Mouse (Mus musculus): ENCODE data around the gene Cyth1. TPM values are rescaled to one million over a fixed set of nuclear protein-coding genes. Genes with fewer than 3 reads are reported as not detected.
A peak's percentile ranks its signal among the peaks of the same experiment; 100 is the strongest.

The Cyth1 gene
- total and polyA plus RNA-seq, 3 experiments: 49.7 to 108 (median 79.7) TPM

GRCm38 (mm10) chr11:118256371-118256770 is 8.0 kb upstream of the Cyth1 start:
- H3K9ac ChIP-seq (ENCODE audit: insufficient read depth, low read depth): no peak overlapping the region
- no peak overlapping the region for H3K27ac ChIP-seq (ENCODE audit: insufficient read depth, low read depth)
- H3K9me3 ChIP-seq (replicated peaks; ENCODE audit: low read length): no peaks in the 10 kb centered on the region
- dilution Hi-C loops (cut with MboI; ENCODE audit: extremely low pct_ligation_motif_present, extremely low pct_unique_long_range_greater_than_20kb, low sequenced_read_pairs) (no loop called here), in situ Hi-C loops (cut with MboI; ENCODE audit: low pct_ligation_motif_present, low pct_unique_long_range_greater_than_20kb, low sequenced_read_pairs) (no loop called here)
- H3K4me3 ChIP-seq (replicated peaks in 1 of 3; ENCODE audit: low read depth in 2 of 3, low read length in 2 of 3, poor library complexity in 1 of 3): no peak overlapping the region
- no peak for TF ChIP-seq GABPA (IDR thresholded peaks at IDR 0.05; ENCODE audit: insufficient replicate concordance, low read depth, low read length)
- no peak overlapping the region for H3K4me2 ChIP-seq (ENCODE audit: insufficient read depth, low read depth, poor library complexity, severe bottlenecking)
- H3K27me3 ChIP-seq (replicated peaks): no peaks in the 10 kb centered on the region
- no peak for DNase-seq (ENCODE audit: extremely low read depth)
- H3K36me3 ChIP-seq (replicated peaks in 1 of 2; ENCODE audit: control insufficient read depth in 1 of 2, insufficient read depth in 1 of 2, low read length in 1 of 2): peaks cover 50 to 65% of the 10 kb centered on the region in 2 experiments
- peaks cover 16 to 51% of the 10 kb centered on the region in 2 experiments for H3K4me1 ChIP-seq (ENCODE audit: control insufficient read depth in 1 of 2, insufficient read depth in 2 of 2)
- H3K79me2 ChIP-seq (replicated peaks; ENCODE audit: control insufficient read depth, extremely low read depth, insufficient read depth, poor library complexity, severe bottlenecking): no peaks in the 10 kb centered on the region

DNA sequence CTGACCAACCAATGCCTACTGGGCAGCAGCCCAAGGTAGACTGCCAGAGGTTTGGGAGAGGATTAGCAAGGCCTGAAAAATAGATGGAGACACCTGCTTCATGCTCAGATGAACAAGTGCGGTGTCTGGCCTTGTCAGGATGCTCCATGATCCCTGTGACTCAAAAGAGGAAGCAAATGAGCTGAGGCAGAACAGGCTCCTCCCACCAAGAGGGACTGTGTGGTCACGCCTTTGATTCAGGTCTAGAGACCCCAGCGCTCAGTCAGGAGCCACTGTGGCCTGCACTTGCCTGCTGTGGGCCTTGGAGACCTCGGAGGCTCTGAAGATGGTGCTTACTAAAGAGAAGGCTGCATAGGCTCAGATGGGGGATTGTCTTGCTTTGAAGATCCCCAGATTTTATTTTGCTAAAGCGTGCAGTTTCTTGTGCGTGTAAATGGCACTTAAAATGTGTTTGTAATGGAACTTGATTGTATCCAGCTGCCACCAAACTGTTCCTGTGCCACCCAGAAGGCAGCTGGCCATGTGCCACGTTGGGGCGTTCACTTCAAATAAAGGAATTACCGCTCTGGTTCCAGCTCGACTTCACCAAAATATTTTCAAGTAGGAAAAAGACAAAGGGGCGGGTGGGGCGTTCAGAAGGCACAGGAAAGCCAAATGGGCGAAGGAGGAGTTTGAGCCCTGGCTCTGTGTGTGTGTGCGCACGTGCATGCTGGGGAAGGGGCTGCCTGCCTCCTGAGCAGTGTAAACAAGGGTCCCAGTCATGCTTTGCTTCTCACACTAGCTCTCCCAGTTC is 6.0 kb upstream of the Cyth1 start:
- peak; percentile 87 for DNase-seq (ENCODE audit: extremely low read depth)
- dilution Hi-C loops (cut with MboI; ENCODE audit: extremely low pct_ligation_motif_present, extremely low pct_unique_long_range_greater_than_20kb, low sequenced_read_pairs) (no loop called here), in situ Hi-C loops (cut with MboI; ENCODE audit: low pct_ligation_motif_present, low pct_unique_long_range_greater_than_20kb, low sequenced_read_pairs) (no loop called here)
- TF ChIP-seq IRF4 (IDR thresholded peaks at IDR 0.05; ENCODE audit: low read depth, low read length) (peak; percentile 67), CHD2 (IDR thresholded peaks at IDR 0.05; ENCODE audit: low read length) (no peak), E2F4 (IDR thresholded peaks at IDR 0.05; ENCODE audit: insufficient replicate concordance, low read depth, low read length) (no peak), TCF12 (IDR thresholded peaks at IDR 0.05; ENCODE audit: low read depth, low read length) (peak; percentile 18; the same call in 1 of the 2 replicates), CTCF (conservative IDR thresholded peaks at IDR 0.05 in 1 of 2, IDR thresholded peaks at IDR 0.05 in 1 of 2; ENCODE audit: low read depth in 2 of 2, low read length in 2 of 2) (no peak), MYC (IDR thresholded peaks at IDR 0.05; ENCODE audit: low read depth, low read length) (0 out of 2 replicates have a peak, but pooled peaks have one; percentile 14), NELFE (IDR thresholded peaks at IDR 0.05; ENCODE audit: low read depth, low read length) (no peak), POLR2A (IDR thresholded peaks at IDR 0.05; ENCODE audit: low read depth, low read length) (no peak), USF1 (IDR thresholded peaks at IDR 0.05; ENCODE audit: low read depth, low read length) (no peak), ZNF384 (IDR thresholded peaks at IDR 0.05; ENCODE audit: low read depth, low read length) (no peak), MAZ (IDR thresholded peaks at IDR 0.05; ENCODE audit: low read depth, low read length) (no peak), GABPA (IDR thresholded peaks at IDR 0.05; ENCODE audit: insufficient replicate concordance, low read depth, low read length) (no peak), PAX5 (IDR thresholded peaks at IDR 0.05; ENCODE audit: low read length) (no peak), POLR2AphosphoS2 (IDR thresholded peaks at IDR 0.05; ENCODE audit: low read depth, low read length) (no peak; the same call in 1 of the 2 replicates), ZMIZ1 (IDR thresholded peaks at IDR 0.05; ENCODE audit: low read depth, low read length) (no peak), TBP (conservative IDR thresholded peaks at IDR 0.05; ENCODE audit: low read depth, low read length) (no peak), MEF2A (IDR thresholded peaks at IDR 0.05; ENCODE audit: borderline replicate concordance, low read depth, low read length) (0 out of 2 replicates have a peak, but pooled peaks have one; percentile 34), SMC3 (IDR thresholded peaks at IDR 0.05; ENCODE audit: low read depth, low read length) (no peak), ZKSCAN1 (IDR thresholded peaks at IDR 0.05; ENCODE audit: borderline replicate concordance, low read depth, low read length) (no peak), BHLHE40 (IDR thresholded peaks at IDR 0.05; ENCODE audit: low read depth, low read length) (no peak), RAD21 (IDR thresholded peaks at IDR 0.05; ENCODE audit: low read depth, low read length) (no peak), RCOR1 (conservative IDR thresholded peaks at IDR 0.05; ENCODE audit: low read depth, low read length) (no peak), ZC3H11A (IDR thresholded peaks at IDR 0.05; ENCODE audit: low read depth, low read length) (no peak), SIN3A (IDR thresholded peaks at IDR 0.05; ENCODE audit: low read length) (0 out of 2 replicates have a peak, but pooled peaks have one; percentile 43), KAT2A (IDR thresholded peaks at IDR 0.05; ENCODE audit: insufficient replicate concordance, low read length) (no peak), ELF1 (IDR thresholded peaks at IDR 0.05; ENCODE audit: low read depth, low read length) (peak; percentile 26; the same call in 1 of the 2 replicates), MAFK (IDR thresholded peaks at IDR 0.05; ENCODE audit: insufficient replicate concordance, low read length) (no peak), EP300 (IDR thresholded peaks at IDR 0.05; ENCODE audit: low read length) (peak; percentile 59), CHD1 (IDR thresholded peaks at IDR 0.05; ENCODE audit: low read depth, low read length) (no peak), JUND (conservative IDR thresholded peaks at IDR 0.05; ENCODE audit: low read depth, low read length) (peak; percentile 60), MXI1 (IDR thresholded peaks at IDR 0.05; ENCODE audit: low read depth, low read length) (no peak), MAX (IDR thresholded peaks at IDR 0.05; ENCODE audit: low read length) (peak; percentile 3; the same call in 1 of the 2 replicates)

More for the DNA sequence above, 6.0 kb upstream of the Cyth1 start:
- H3K9me3 ChIP-seq (replicated peaks; ENCODE audit: low read length): no peaks in the 10 kb centered on the region
- no peaks in the 10 kb centered on the region for H3K79me2 ChIP-seq (replicated peaks; ENCODE audit: control insufficient read depth, extremely low read depth, insufficient read depth, poor library complexity, severe bottlenecking)
- H3K36me3 ChIP-seq (replicated peaks in 1 of 2; ENCODE audit: control insufficient read depth in 1 of 2, insufficient read depth in 1 of 2, low read length in 1 of 2): peaks cover 30 to 45% of the 10 kb centered on the region in 2 experiments
- no peak overlapping the region; the same call in 1 of the 2 replicates for H3K27ac ChIP-seq (ENCODE audit: insufficient read depth, low read depth)
- peaks cover 3% of the 10 kb centered on the region for H3K27me3 ChIP-seq (replicated peaks)
- no peak overlapping the region for H3K9ac ChIP-seq (ENCODE audit: insufficient read depth, low read depth)
- H3K4me1 ChIP-seq (ENCODE audit: control insufficient read depth in 1 of 2, insufficient read depth in 2 of 2): peaks cover 16 to 41% of the 10 kb centered on the region in 2 experiments
- no peak overlapping the region for H3K4me3 ChIP-seq (replicated peaks in 1 of 3; ENCODE audit: low read depth in 2 of 3, low read length in 2 of 3, poor library complexity in 1 of 3)
- no peak overlapping the region for H3K4me2 ChIP-seq (ENCODE audit: insufficient read depth, low read depth, poor library complexity, severe bottlenecking)
